Mouse (Mus musculus) forebrain, embryonic 15.5 days (tissue): ENCODE measurements around the gene C1qtnf7. TPM values are rescaled to one million over a fixed set of nuclear protein-coding genes. Genes with fewer than 3 reads are reported as not detected.
A peak's percentile ranks its signal among the peaks of the same experiment; 100 is the strongest.

Experiments used
- ATAC-seq: fragments of 200-750 bp; cut with Nextera tagmentation; replicated peaks from 2 replicates; pipeline ENCODE4 v1.8.0; 2017; ENCODE audit warnings: mild to moderate bottlenecking, moderate TSS enrichment, moderate library complexity
- H3K27ac ChIP-seq: fragments of 300-500 bp; sonication (generic); replicated peaks from 2 replicates; pipeline ENCODE4 v1.5.1; 2015; ENCODE audit warnings: mild to moderate bottlenecking, inconsistent platforms
- H3K27me3 ChIP-seq: fragments of 300-500 bp; sonication (generic); 2 replicates; pipeline ENCODE4 v1.6.1; 2015; ENCODE audit warnings: inconsistent platforms
- H3K36me3 ChIP-seq: fragments of 300-500 bp; sonication (generic); 2 replicates; pipeline ENCODE4 v1.6.1; 2015; ENCODE audit warnings: mild to moderate bottlenecking, inconsistent platforms
- H3K4me1 ChIP-seq: fragments of 300-500 bp; sonication (generic); 2 replicates; pipeline ENCODE4 v1.6.1; 2015; ENCODE audit warnings: inconsistent platforms
- H3K4me2 ChIP-seq: fragments of 300-500 bp; sonication (generic); replicated peaks from 2 replicates; pipeline ENCODE4 v1.6.1; 2015; ENCODE audit warnings: mild to moderate bottlenecking, inconsistent platforms
- H3K4me3 ChIP-seq: fragments of 300-500 bp; sonication (generic); 2 replicates; pipeline ENCODE4 v1.5.1; 2015; ENCODE audit warnings: mild to moderate bottlenecking, inconsistent platforms
- H3K9ac ChIP-seq: fragments of 300-500 bp; sonication (generic); replicated peaks from 2 replicates; pipeline ENCODE4 v1.6.1; 2015; ENCODE audit warnings: mild to moderate bottlenecking, inconsistent platforms
- H3K9me3 ChIP-seq: fragments of 300-500 bp; sonication (generic); 2 replicates; pipeline ENCODE4 v1.6.1; 2016; ENCODE audit warnings: inconsistent platforms
- whole genome bisulfite sequencing: fragments of 180-500 bp; shearing (Covaris S2); methylation state at CpG from one replicate; pipeline ENCODE4 v1.1.7; 2015; ENCODE audit warnings: mixed read lengths; 5-methylcytosine and 5-hydroxymethylcytosine counted together
- polyA plus RNA-seq: library from polyadenylated mRNA; unstranded; fragments of >200 nt; fragmentation: Nextera tagmentation; extraction: Ambion mirVana; gene quantifications from 2 replicates; pipeline ENCODE4 v1.2.1, GENCODE M21; 2015

The C1qtnf7 gene
- polyA plus RNA-seq, 1 experiment from 2014 or later = 0.89 TPM

GRCm38 (mm10) chr5:43542246-43542845 is 27.0 kb downstream of the C1qtnf7 start:
- H3K4me2 ChIP-seq = no peak overlapping the region
- no peaks in the 10 kb centered on the region for H3K4me1 ChIP-seq
- ATAC-seq = no peak
- no peaks in the 10 kb centered on the region for H3K36me3 ChIP-seq
- H3K4me3 ChIP-seq = no peak overlapping the region
- H3K27ac ChIP-seq = no peak overlapping the region
- no peak overlapping the region for H3K9ac ChIP-seq
- H3K9me3 ChIP-seq = 0 out of 2 replicates have a peak, but pooled peaks cover 5% of the 10 kb centered on the region
- 67% methylated on average over 7 of the region's 7 CpGs for WGBS
- H3K27me3 ChIP-seq = no peaks in the 10 kb centered on the region

GRCm38 (mm10) chr5:43549951-43550350 is 34.6 kb downstream of the C1qtnf7 start:
- H3K36me3 ChIP-seq = no peaks in the 10 kb centered on the region
- H3K4me3 ChIP-seq = no peak overlapping the region
- H3K9me3 ChIP-seq = no peaks in the 10 kb centered on the region
- no peaks in the 10 kb centered on the region for H3K27me3 ChIP-seq
- no peak overlapping the region for H3K4me2 ChIP-seq
- WGBS = 81% methylated on average over 4 of the region's 4 CpGs
- H3K9ac ChIP-seq = no peak overlapping the region
- no peak overlapping the region for H3K27ac ChIP-seq
- H3K4me1 ChIP-seq = no peaks in the 10 kb centered on the region
- no peak for ATAC-seq

GRCm38 (mm10) chr5:43550444-43550843 is 35.1 kb downstream of the C1qtnf7 start:
- no peak overlapping the region for H3K27ac ChIP-seq
- no peak overlapping the region for H3K9ac ChIP-seq
- no peak for ATAC-seq
- H3K4me3 ChIP-seq = no peak overlapping the region
- no peak overlapping the region for H3K4me2 ChIP-seq
- H3K36me3 ChIP-seq = no peaks in the 10 kb centered on the region
- no peaks in the 10 kb centered on the region for H3K9me3 ChIP-seq
- H3K4me1 ChIP-seq = no peaks in the 10 kb centered on the region
- 63% methylated on average over 4 of the region's 4 CpGs for WGBS
- no peaks in the 10 kb centered on the region for H3K27me3 ChIP-seq

GRCm38 (mm10) chr5:43554871-43555270 is 39.5 kb downstream of the C1qtnf7 start:
- Histone ChIP-seq H3K9ac (no peak overlapping the region), H3K9me3 (no peaks in the 10 kb centered on the region), H3K4me3 (no peak overlapping the region), H3K4me1 (no peaks in the 10 kb centered on the region), H3K36me3 (no peaks in the 10 kb centered on the region), H3K4me2 (no peak overlapping the region), H3K27me3 (no peaks in the 10 kb centered on the region), H3K27ac (no peak overlapping the region)
- ATAC-seq = no peak
- WGBS = 10% methylated on average over 2 of the region's 2 CpGs

GRCm38 (mm10) chr5:43555406-43555805 is 40.1 kb downstream of the C1qtnf7 start:
- no peak for ATAC-seq
- H3K4me1 ChIP-seq = no peaks in the 10 kb centered on the region
- H3K9me3 ChIP-seq = no peaks in the 10 kb centered on the region
- H3K27ac ChIP-seq = no peak overlapping the region
- 76% methylated on average over 6 of the region's 6 CpGs for WGBS
- H3K27me3 ChIP-seq = no peaks in the 10 kb centered on the region
- H3K9ac ChIP-seq = no peak overlapping the region
- H3K4me2 ChIP-seq = no peak overlapping the region
- H3K4me3 ChIP-seq = no peak overlapping the region
- H3K36me3 ChIP-seq = no peaks in the 10 kb centered on the region

GRCm38 (mm10) chr5:43557436-43557835 is 42.1 kb downstream of the C1qtnf7 start:
- H3K9me3 ChIP-seq = no peaks in the 10 kb centered on the region
- no peaks in the 10 kb centered on the region for H3K27me3 ChIP-seq
- no peak overlapping the region for H3K9ac ChIP-seq
- no peak overlapping the region for H3K27ac ChIP-seq
- no peaks in the 10 kb centered on the region for H3K4me1 ChIP-seq
- 75% methylated on average over 5 of the region's 5 CpGs for WGBS
- no peak overlapping the region for H3K4me3 ChIP-seq
- H3K36me3 ChIP-seq = no peaks in the 10 kb centered on the region
- ATAC-seq = no peak; the same call in 1 of the 2 replicates
- H3K4me2 ChIP-seq = no peak overlapping the region

GRCm38 (mm10) chr5:43561639-43562252 is 46.4 kb downstream of the C1qtnf7 start:
- no peaks in the 10 kb centered on the region for H3K27me3 ChIP-seq
- H3K27ac ChIP-seq = no peak overlapping the region
- no peak overlapping the region for H3K4me3 ChIP-seq
- H3K9ac ChIP-seq = no peak overlapping the region
- no peaks in the 10 kb centered on the region for H3K36me3 ChIP-seq
- 53% methylated on average over 2 of the region's 2 CpGs for WGBS
- H3K9me3 ChIP-seq = no peaks in the 10 kb centered on the region
- ATAC-seq = no peak
- H3K4me1 ChIP-seq = no peaks in the 10 kb centered on the region
- H3K4me2 ChIP-seq = no peak overlapping the region

- ATAC-seq = no peak
- WGBS = 79% methylated on average over 3 of the region's 3 CpGs
- H3K4me2 ChIP-seq = no peak overlapping the region
- H3K9me3 ChIP-seq = no peaks in the 10 kb centered on the region
- H3K4me1 ChIP-seq = no peaks in the 10 kb centered on the region
- no peak overlapping the region for H3K27ac ChIP-seq
- H3K4me3 ChIP-seq = no peak overlapping the region
- no peaks in the 10 kb centered on the region for H3K36me3 ChIP-seq
- H3K9ac ChIP-seq = no peak overlapping the region
- no peaks in the 10 kb centered on the region for H3K27me3 ChIP-seq
These were observed 54.5 kb downstream of the C1qtnf7 start for GRCm38 (mm10) chr5:43569720-43570359.

GRCm38 (mm10) chr5:43582876-43583275 is 67.5 kb downstream of the C1qtnf7 start:
- 19% methylated on average over 2 of the region's 2 CpGs for WGBS
- H3K4me1 ChIP-seq = peaks cover 4% of the 10 kb centered on the region; the same call in 1 of the 2 replicates
- no peaks in the 10 kb centered on the region for H3K9me3 ChIP-seq
- H3K27me3 ChIP-seq = no peaks in the 10 kb centered on the region
- peak; percentile 74 for ATAC-seq
- no peak overlapping the region for H3K27ac ChIP-seq
- H3K4me3 ChIP-seq = no peak overlapping the region
- no peaks in the 10 kb centered on the region for H3K36me3 ChIP-seq
- H3K9ac ChIP-seq = no peak overlapping the region
- H3K4me2 ChIP-seq = no peak overlapping the region

- Histone ChIP-seq H3K4me1 (peaks cover 4% of the 10 kb centered on the region; the same call in 1 of the 2 replicates), H3K9ac (no peak overlapping the region), H3K27ac (no peak overlapping the region), H3K27me3 (no peaks in the 10 kb centered on the region), H3K9me3 (no peaks in the 10 kb centered on the region), H3K4me2 (no peak overlapping the region), H3K4me3 (no peak overlapping the region), H3K36me3 (no peaks in the 10 kb centered on the region)
- peak; percentile 47 for ATAC-seq
- WGBS = 32% methylated on average over 6 of the region's 6 CpGs
These were observed 68.2 kb downstream of the C1qtnf7 start for GRCm38 (mm10) chr5:43583326-43584120.

GRCm38 (mm10) chr5:43584464-43584863 is 69.1 kb downstream of the C1qtnf7 start:
- no peaks in the 10 kb centered on the region for H3K9me3 ChIP-seq
- no peaks in the 10 kb centered on the region for H3K36me3 ChIP-seq
- no peak overlapping the region for H3K9ac ChIP-seq
- H3K27me3 ChIP-seq = no peaks in the 10 kb centered on the region
- WGBS = 26% methylated on average over 1 of the region's 1 CpGs
- peaks cover 7% of the 10 kb centered on the region; the same call in 1 of the 2 replicates for H3K4me1 ChIP-seq
- ATAC-seq = no peak
- no peak overlapping the region for H3K4me3 ChIP-seq
- H3K27ac ChIP-seq = no peak overlapping the region
- no peak overlapping the region for H3K4me2 ChIP-seq
